13 mouse cellular contexts compared by ENCODE assay signal in genomic region chr12:69524337-69525035, GRCm38 (mm10). TPM values are rescaled to one million over a fixed set of nuclear protein-coding genes. Genes with fewer than 3 reads are reported as not detected.
A peak's percentile ranks its signal among the peaks of the same experiment; 100 is the strongest.
DNase-seq lines count a peak whose midpoint lies in the region; ATAC-seq and TF ChIP-seq lines count a peak whose summit lies in the region.
"Had no signal": no experiment of that assay in that cellular context is flagged by ENCODE, and none has a peak within 500 bp of the region (broad histone marks: within the 10 kb centered on the region; RNA-seq: fewer than 3 reads in every experiment).

No protein-coding gene starts in this region.

- H3K4me1 ChIP-seq in lung, embryonic 15.5 days, result peaks cover 22% of the 10 kb centered on the region; the same call in 1 of the 2 replicates
- H3K4me1 ChIP-seq in lung, adult 2 months (ENCODE audit: control insufficient read depth, insufficient read depth, low read length), result peaks cover 11% of the 10 kb centered on the region
- no peaks in the 10 kb centered on the region for H3K4me1 ChIP-seq in intestine, embryonic 15.5 days (replicated peaks)
- H3K4me1 ChIP-seq: hindbrain, embryonic 15.5 days; midbrain, embryonic 10.5 days had no signal

- TF ChIP-seq CTCF in gastrocnemius, adult 2 months (IDR thresholded peaks at IDR 0.05), result no peak
- no peak for TF ChIP-seq CTCF in lung, adult 2 months (IDR thresholded peaks at IDR 0.05; ENCODE audit: insufficient read depth, low read length)

- no peaks in the 10 kb centered on the region for H3K9me3 ChIP-seq in lung, embryonic 15.5 days
- no peaks in the 10 kb centered on the region for H3K9me3 ChIP-seq in intestine, embryonic 15.5 days
- H3K9me3 ChIP-seq: hindbrain, embryonic 15.5 days; midbrain, embryonic 10.5 days had no signal

- no peaks in the 10 kb centered on the region for H3K27me3 ChIP-seq in lung, embryonic 15.5 days
- H3K27me3 ChIP-seq in intestine, embryonic 15.5 days (replicated peaks), result no peaks in the 10 kb centered on the region
- H3K27me3 ChIP-seq: hindbrain, embryonic 15.5 days had no signal

- peak overlapping the region; percentile 35; the same call in 1 of the 2 replicates for H3K27ac ChIP-seq in gastrocnemius, adult 2 months
- peak overlapping the region; percentile 7; the same call in 1 of the 2 replicates for H3K27ac ChIP-seq in lung, embryonic 15.5 days
- no peak overlapping the region for H3K27ac ChIP-seq in intestine, embryonic 15.5 days
- H3K27ac ChIP-seq: hindbrain, embryonic 15.5 days; liver, embryonic 14.5 days; midbrain, embryonic 10.5 days had no signal

- no peak for ATAC-seq in lung, embryonic 15.5 days (ENCODE audit: borderline replicate concordance, extremely low read depth, low FRiP score, low TSS enrichment)
- 0 out of 2 replicates have a peak, but pooled peaks have one; percentile 31 for ATAC-seq in intestine, embryonic 15.5 days
- ATAC-seq: forebrain, embryonic 16.5 days had no signal

- DNase-seq in gastrocnemius, adult 2 months, result no peak
- DNase-seq in gastrocnemius, postnatal 10 days, result no peak
- no peak for DNase-seq in lung, adult 2 months
- DNase-seq in cerebellum, adult 8-10 months, result peak; percentile 46
- no peak for DNase-seq in spleen, adult 12 weeks (ENCODE audit: low spot score)
- no peak for DNase-seq in layer of hippocampus, postnatal 36 days
- DNase-seq: thymus, postnatal 36 days had no signal

- H3K4me2 ChIP-seq in lung, embryonic 15.5 days, result no peak overlapping the region
- no peak overlapping the region for H3K4me2 ChIP-seq in intestine, embryonic 15.5 days (replicated peaks)
- H3K4me2 ChIP-seq: hindbrain, embryonic 15.5 days had no signal

- intact Hi-C loops in gastrocnemius, adult 2 months (cut with DNase I), result no loop called here

- TF ChIP-seq POLR2A in lung, adult 2 months (IDR thresholded peaks at IDR 0.05; ENCODE audit: borderline replicate concordance, extremely low read depth, low read depth, low read length), result no peak

- 52% methylated on average over 12 of the region's 12 CpGs for WGBS in lung, embryonic 15.5 days
- WGBS in lung, adult 2 months, result 50% methylated on average over 12 of the region's 12 CpGs
- WGBS in intestine, embryonic 15.5 days, result 50% methylated on average over 12 of the region's 12 CpGs

- H3K9ac ChIP-seq in lung, embryonic 15.5 days, result no peak overlapping the region
- H3K9ac ChIP-seq in intestine, embryonic 15.5 days, result no peak overlapping the region; the same call in 1 of the 2 replicates
- H3K9ac ChIP-seq: hindbrain, embryonic 15.5 days; liver, embryonic 14.5 days had no signal

- H3K36me3 ChIP-seq in lung, embryonic 15.5 days, result no peaks in the 10 kb centered on the region
- no peaks in the 10 kb centered on the region for H3K36me3 ChIP-seq in intestine, embryonic 15.5 days
- H3K36me3 ChIP-seq: hindbrain, embryonic 15.5 days; midbrain, embryonic 10.5 days had no signal

- H3K4me3 ChIP-seq in gastrocnemius, adult 2 months, result no peak overlapping the region
- H3K4me3 ChIP-seq in lung, embryonic 15.5 days, result no peak overlapping the region
- H3K4me3 ChIP-seq in lung, adult 2 months (replicated peaks; ENCODE audit: extremely low read depth, low read depth, low read length), result no peak overlapping the region
- no peak overlapping the region for H3K4me3 ChIP-seq in intestine, embryonic 15.5 days (replicated peaks)
- H3K4me3 ChIP-seq: hindbrain, embryonic 15.5 days; midbrain, embryonic 10.5 days had no signal

RNA-seq across cellular contexts. Expression of gene Vcpkmt, which starts 58.3 kb away (rescaled TPM):
- 1 to 10 TPM; 3.5 to 3.7 TPM for total RNA-seq in gastrocnemius, adult 2 months (2021)
- 1 to 10 TPM; 5.1 to 5.5 TPM for total RNA-seq in gastrocnemius, postnatal 10 days (2021)
- 23.4 and 24.3 TPM in 2 replicates for polyA plus RNA-seq in lung, embryonic 15.5 days (2015; fragmentation: Nextera tagmentation; extraction: Ambion mirVana)
- polyA plus RNA-seq in lung, adult 2 months (2012; rRNA removed), result 7.3 and 11.3 TPM in 2 replicates
- polyA plus RNA-seq in intestine, embryonic 15.5 days (2015; fragmentation: Nextera tagmentation; extraction: Ambion mirVana), result 25.6 and 26.7 TPM in 2 replicates
- 10 to 100 TPM; 18.2 to 19.3 TPM for total RNA-seq in layer of hippocampus, postnatal 36 days (2021)
